9 mouse cellular contexts compared by ENCODE assay signal in genomic region chr17:28486720-28487119, GRCm38 (mm10). TPM values are rescaled to one million over a fixed set of nuclear protein-coding genes. Genes with fewer than 3 reads are reported as not detected.
DNase-seq lines count a peak whose midpoint lies in the region; ATAC-seq lines count a peak whose summit lies in the region.
"Had no signal": no experiment of that assay in that cellular context is flagged by ENCODE, and none has a peak within 500 bp of the region (broad histone marks: within the 10 kb centered on the region; RNA-seq: fewer than 3 reads in every experiment).

No protein-coding gene starts in this region.

- 0 out of 2 replicates have a peak, but pooled peaks cover 5% of the 10 kb centered on the region for H3K36me3 ChIP-seq in hindbrain, embryonic 10.5 days
- H3K36me3 ChIP-seq in hindbrain, embryonic 11.5 days (ENCODE audit: control insufficient read depth, insufficient read depth, low read length), result no peaks in the 10 kb centered on the region
- no peaks in the 10 kb centered on the region for H3K36me3 ChIP-seq in forebrain, embryonic 11.5 days (ENCODE audit: control insufficient read depth, insufficient read depth, low read length)
- H3K36me3 ChIP-seq in midbrain, embryonic 13.5 days, result no peaks in the 10 kb centered on the region

- H3K9ac ChIP-seq in hindbrain, embryonic 11.5 days (ENCODE audit: low read depth, low read length), result no peak overlapping the region
- no peak overlapping the region for H3K9ac ChIP-seq in forebrain, embryonic 11.5 days (ENCODE audit: low read length)
- H3K9ac ChIP-seq in midbrain, embryonic 13.5 days (replicated peaks), result no peak overlapping the region

- H3K27me3 ChIP-seq in hindbrain, embryonic 10.5 days (ENCODE audit: insufficient read depth, poor library complexity, severe bottlenecking), result no peaks in the 10 kb centered on the region
- no peaks in the 10 kb centered on the region for H3K27me3 ChIP-seq in hindbrain, embryonic 11.5 days (ENCODE audit: control insufficient read depth, insufficient read depth, low read length)
- H3K27me3 ChIP-seq in forebrain, embryonic 11.5 days (ENCODE audit: control insufficient read depth, insufficient read depth, low read length), result no peaks in the 10 kb centered on the region
- no peaks in the 10 kb centered on the region for H3K27me3 ChIP-seq in midbrain, embryonic 13.5 days

- H3K4me2 ChIP-seq in hindbrain, embryonic 11.5 days (replicated peaks; ENCODE audit: low read depth, low read length), result no peak overlapping the region
- peak overlapping the region; percentile 57; the same call in 1 of the 2 replicates for H3K4me2 ChIP-seq in forebrain, embryonic 11.5 days (ENCODE audit: low read depth, low read length, severe bottlenecking)
- H3K4me2 ChIP-seq in midbrain, embryonic 13.5 days (replicated peaks), result peak overlapping the region; percentile 66; the same call in 1 of the 2 replicates

- no peaks in the 10 kb centered on the region for H3K9me3 ChIP-seq in hindbrain, embryonic 10.5 days
- no peaks in the 10 kb centered on the region for H3K9me3 ChIP-seq in hindbrain, embryonic 11.5 days (ENCODE audit: control insufficient read depth, low read length)
- no peaks in the 10 kb centered on the region for H3K9me3 ChIP-seq in forebrain, embryonic 11.5 days (ENCODE audit: control insufficient read depth, low read length)
- no peaks in the 10 kb centered on the region for H3K9me3 ChIP-seq in midbrain, embryonic 13.5 days

- no peak for ATAC-seq in hindbrain, embryonic 11.5 days (ENCODE audit: low FRiP score)
- ATAC-seq in forebrain, embryonic 11.5 days (replicated peaks; ENCODE audit: low FRiP score), result no peak
- no peak for ATAC-seq in midbrain, embryonic 13.5 days

- peak overlapping the region; percentile 96 for H3K27ac ChIP-seq in hindbrain, embryonic 10.5 days
- no peak overlapping the region for H3K27ac ChIP-seq in hindbrain, embryonic 11.5 days (ENCODE audit: low read depth, low read length)
- H3K27ac ChIP-seq in forebrain, embryonic 11.5 days (ENCODE audit: low read depth, low read length), result no peak overlapping the region
- H3K27ac ChIP-seq in midbrain, embryonic 13.5 days, result no peak overlapping the region

- H3K4me1 ChIP-seq in hindbrain, embryonic 10.5 days (replicated peaks), result peaks cover 43% of the 10 kb centered on the region
- H3K4me1 ChIP-seq in hindbrain, embryonic 11.5 days (replicated peaks; ENCODE audit: control insufficient read depth, insufficient read depth, low read length), result peaks cover 3% of the 10 kb centered on the region; the same call in 1 of the 2 replicates
- 0 out of 2 replicates have a peak, but pooled peaks cover 3% of the 10 kb centered on the region for H3K4me1 ChIP-seq in forebrain, embryonic 11.5 days (replicated peaks; ENCODE audit: control insufficient read depth, insufficient read depth, low read length)
- H3K4me1 ChIP-seq in midbrain, embryonic 13.5 days (replicated peaks), result peaks cover 21% of the 10 kb centered on the region

- H3K4me3 ChIP-seq in hindbrain, embryonic 10.5 days, result peak overlapping the region; percentile 94; the same call in 1 of the 2 replicates
- no peak overlapping the region for H3K4me3 ChIP-seq in hindbrain, embryonic 11.5 days (ENCODE audit: low read depth, low read length)
- no peak overlapping the region for H3K4me3 ChIP-seq in forebrain, embryonic 11.5 days (ENCODE audit: low read depth, low read length)
- H3K4me3 ChIP-seq in midbrain, embryonic 13.5 days (replicated peaks), result peak overlapping the region; percentile 87; the same call in 1 of the 2 replicates

- no peak for DNase-seq in hindbrain, embryonic 10.5 days (ENCODE audit: low spot score)
- no peak for DNase-seq in hindbrain, embryonic 11.5 days (ENCODE audit: low spot score)
- DNase-seq in ES-CJ7 (ENCODE audit: low read depth, low spot score), result peak; percentile 78
- no peak for DNase-seq in forebrain, embryonic 11.5 days (ENCODE audit: low spot score)
- DNase-seq in gastrocnemius, postnatal 10 days, result no peak
- no peak for DNase-seq in adipocyte (ENCODE audit: low spot score)
- DNase-seq in thymus, postnatal 0 days (ENCODE audit: low spot score), result no peak

- WGBS in hindbrain, embryonic 10.5 days, result 77% methylated on average over 6 of the region's 6 CpGs
- 84% methylated on average over 6 of the region's 6 CpGs for WGBS in hindbrain, embryonic 11.5 days
- WGBS in forebrain, embryonic 11.5 days, result 80% methylated on average over 6 of the region's 6 CpGs
- WGBS in midbrain, embryonic 13.5 days, result 76% methylated on average over 6 of the region's 6 CpGs

RNA-seq across cellular contexts. Expression of gene Fkbp5, which starts 30.6 kb away (rescaled TPM):
- 34.3 and 37.9 TPM in 2 replicates for polyA plus RNA-seq in hindbrain, embryonic 10.5 days (2016; fragmentation: Nextera tagmentation; extraction: Ambion mirVana)
- polyA plus RNA-seq in hindbrain, embryonic 11.5 days (2014; fragmentation: Nextera tagmentation; extraction: Ambion mirVana), result 11.9 and 12.1 TPM in 2 replicates
- polyA plus RNA-seq in forebrain, embryonic 11.5 days (2014; fragmentation: Nextera tagmentation; extraction: Ambion mirVana), result 11.4 and 11.5 TPM in 2 replicates
- 30.0 and 30.9 TPM in 2 replicates for polyA plus RNA-seq in midbrain, embryonic 13.5 days (2015; fragmentation: Nextera tagmentation; extraction: Ambion mirVana)
- 10 to 100 TPM in 1 of 2 experiments, 1 to 10 TPM in 1; 6.0 to 14.4 TPM for total RNA-seq in gastrocnemius, postnatal 10 days (2021)
- polyA plus RNA-seq in thymus, postnatal 0 days (2015; fragmentation: Nextera tagmentation; extraction: Ambion mirVana), result 121 and 124 TPM in 2 replicates

RNA-seq across cellular contexts. Expression of gene Armc12, which starts 43.9 kb away (rescaled TPM):
- polyA plus RNA-seq in hindbrain, embryonic 10.5 days (2016; fragmentation: Nextera tagmentation; extraction: Ambion mirVana), result not detected in 2 replicates
- not detected in 2 replicates for polyA plus RNA-seq in hindbrain, embryonic 11.5 days (2014; fragmentation: Nextera tagmentation; extraction: Ambion mirVana)
- polyA plus RNA-seq in forebrain, embryonic 11.5 days (2014; fragmentation: Nextera tagmentation; extraction: Ambion mirVana), result not detected in 2 replicates
- polyA plus RNA-seq in midbrain, embryonic 13.5 days (2015; fragmentation: Nextera tagmentation; extraction: Ambion mirVana), result not detected in 2 replicates
- total RNA-seq in gastrocnemius, postnatal 10 days (2021), result not detected
- polyA plus RNA-seq in thymus, postnatal 0 days (2015; fragmentation: Nextera tagmentation; extraction: Ambion mirVana), result not detected in 2 replicates
- polyA plus RNA-seq: frontal cortex, adult 2 months had no signal

Comparison
In these comparisons a context has a peak if more than half of its experiments do, and no peak if none do; other contexts are left out.
1. H3K4me3 ChIP-seq: peak in hindbrain, embryonic 10.5 days (single experiment) and midbrain, embryonic 13.5 days (single experiment); none in hindbrain, embryonic 11.5 days (single experiment) and forebrain, embryonic 11.5 days (single experiment).